Mouse (Mus musculus) kidney, adult 8-10 months (tissue): ENCODE measurements around the gene Tnni3.

ENCODE experiments used
- DNase-seq, 2 experiments: peaks; one replicate each; pipeline ENCODE4 v3.0.0; 2022

Tnni3 gene

GRCm38 (mm10) chr7:4496468-4496867 lies 27.6 kb downstream of the Tnni3 start:
- no peak for DNase-seq

GRCm38 (mm10) chr7:4493991-4494390 lies 30.0 kb downstream of the Tnni3 start:
- DNase-seq = no peak

- no peak for DNase-seq
Measured at GRCm38 (mm10) chr7:4492284-4493224, 31.5 kb downstream of the Tnni3 start.

GRCm38 (mm10) chr7:4491308-4491707 lies 32.7 kb downstream of the Tnni3 start:
- no peak for DNase-seq

- DNase-seq = no peak
Measured at GRCm38 (mm10) chr7:4482281-4482680, 41.7 kb downstream of the Tnni3 start.

GRCm38 (mm10) chr7:4479674-4480073 lies 44.4 kb downstream of the Tnni3 start:
- DNase-seq = peak; percentile 34 to 49

- no peak for DNase-seq
Measured at GRCm38 (mm10) chr7:4478796-4479291, 45.2 kb downstream of the Tnni3 start.

- peak; percentile 74 to 87 for DNase-seq
Measured at GRCm38 (mm10) chr7:4478021-4478795, 45.8 kb downstream of the Tnni3 start.

- DNase-seq = no peak
Measured at GRCm38 (mm10) chr7:4473940-4474339, 50.1 kb downstream of the Tnni3 start.

GRCm38 (mm10) chr7:4471179-4471555 lies 52.9 kb downstream of the Tnni3 start:
- peak; percentile 68 to 82 for DNase-seq

GRCm38 (mm10) chr7:4470275-4471178 lies 53.5 kb downstream of the Tnni3 start:
- peak; percentile 64 to 75 for DNase-seq
